Mouse (Mus musculus) adrenal gland, postnatal 4 days (tissue): ENCODE measurements around the gene Usp19. TPM values are rescaled to one million over a fixed set of nuclear protein-coding genes. Genes with fewer than 3 reads are reported as not detected.
A peak's percentile ranks its signal among the peaks of the same experiment; 100 is the strongest.

Source experiments
- DNase-seq, 2 experiments: peaks; one replicate each; pipeline ENCODE4 v3.0.0; 2021 to 2022; ENCODE audit warnings: low spot score in 2 of 2, mixed read lengths in 2 of 2
- total RNA-seq, 2 experiments: library from RNA; stranded (reverse); gene quantifications; 2 replicates each; pipeline ENCODE4 v1.2.3; 2021

Usp19 gene
- total RNA-seq, 2 experiments from 2014 or later: 225 to 230 TPM

- DNase-seq: no peak
Measured at GRCm38 (mm10) chr9:108493246-108493645, 2.8 kb downstream of the Usp19 start.

- DNase-seq: no peak
Measured at GRCm38 (mm10) chr9:108494146-108494825, 3.9 kb downstream of the Usp19 start.

- DNase-seq: no peak
Measured at GRCm38 (mm10) chr9:108494905-108495304, 4.5 kb downstream of the Usp19 start.

GRCm38 (mm10) chr9:108499231-108499630 lies 8.8 kb downstream of the Usp19 start:
- no peak for DNase-seq

- no peak for DNase-seq
Measured at GRCm38 (mm10) chr9:108499943-108500342, 9.5 kb downstream of the Usp19 start.

- DNase-seq: no peak
Measured at GRCm38 (mm10) chr9:108506901-108507300, 16.5 kb downstream of the Usp19 start.

GRCm38 (mm10) chr9:108507619-108508434 lies 17.4 kb downstream of the Usp19 start, which contains the start of gene Qars:
Gene Qars, plus strand, starts transcription at chr9:108507706.
- peak; percentile 73 to 89 for DNase-seq

- no peak for DNase-seq
Measured at GRCm38 (mm10) chr9:108508776-108509175, 18.4 kb downstream of the Usp19 start.

GRCm38 (mm10) chr9:108516380-108517251 lies 26.2 kb downstream of the Usp19 start, which contains the start of gene Qrich1:
Gene Qrich1, plus strand, starts transcription at chr9:108516806.
- DNase-seq: peak; percentile 78 to 89

- DNase-seq: peak; percentile 46 to 78
Measured at GRCm38 (mm10) chr9:108517253-108517930, 27.0 kb downstream of the Usp19 start.

- DNase-seq: no peak
Measured at GRCm38 (mm10) chr9:108517931-108518332, 27.5 kb downstream of the Usp19 start.

GRCm38 (mm10) chr9:108521604-108522003 lies 31.2 kb downstream of the Usp19 start:
- no peak for DNase-seq

GRCm38 (mm10) chr9:108523341-108523740 lies 32.9 kb downstream of the Usp19 start:
- DNase-seq: no peak

- no peak for DNase-seq
Measured at GRCm38 (mm10) chr9:108525400-108525799, 35.0 kb downstream of the Usp19 start.

- no peak for DNase-seq
Measured at GRCm38 (mm10) chr9:108530954-108531353, 40.6 kb downstream of the Usp19 start.

- no peak for DNase-seq
Measured at GRCm38 (mm10) chr9:108531496-108531895, 41.1 kb downstream of the Usp19 start.

- DNase-seq: no peak
Measured at GRCm38 (mm10) chr9:108540846-108541245, 50.4 kb downstream of the Usp19 start.

- no peak for DNase-seq
Measured at GRCm38 (mm10) chr9:108545986-108546385, 55.6 kb downstream of the Usp19 start.

- no peak for DNase-seq
Measured at GRCm38 (mm10) chr9:108546875-108547274, 56.5 kb downstream of the Usp19 start.
